Mouse (Mus musculus): Measurements from ENCODE around the gene Col24a1.
"Not testable (repeated sequence)": the region's sequence is repeated elsewhere in the genome, so short reads cannot be mapped to it uniquely, and the experiment has no call there.

Col24a1 gene

GRCm38 (mm10) chr3:145356865-145357487 is 64.7 kb downstream of the Col24a1 start:
- no peak for DNase-seq (ENCODE audit: low spot score)

DNA sequence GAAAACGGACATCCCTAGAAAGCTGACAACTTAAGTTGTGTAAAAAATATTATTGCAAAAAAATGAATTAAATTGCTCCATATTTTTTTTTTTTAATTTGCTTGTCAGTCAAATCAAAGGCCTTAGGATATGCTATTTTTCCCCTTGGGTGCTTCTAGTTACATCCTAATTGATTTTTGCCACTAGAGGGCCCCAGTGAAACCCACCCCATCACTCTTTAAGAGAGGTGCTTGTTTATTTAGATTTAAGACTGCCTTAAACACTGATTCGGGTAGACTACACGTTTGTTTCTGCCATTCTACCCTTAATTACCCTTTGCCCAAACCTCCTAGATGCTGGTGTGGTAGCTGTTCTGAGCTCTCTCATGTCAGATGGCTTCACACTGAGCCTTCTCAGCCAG is 73.0 kb downstream of the Col24a1 start:
- no peak for DNase-seq (ENCODE audit: low spot score)

DNA sequence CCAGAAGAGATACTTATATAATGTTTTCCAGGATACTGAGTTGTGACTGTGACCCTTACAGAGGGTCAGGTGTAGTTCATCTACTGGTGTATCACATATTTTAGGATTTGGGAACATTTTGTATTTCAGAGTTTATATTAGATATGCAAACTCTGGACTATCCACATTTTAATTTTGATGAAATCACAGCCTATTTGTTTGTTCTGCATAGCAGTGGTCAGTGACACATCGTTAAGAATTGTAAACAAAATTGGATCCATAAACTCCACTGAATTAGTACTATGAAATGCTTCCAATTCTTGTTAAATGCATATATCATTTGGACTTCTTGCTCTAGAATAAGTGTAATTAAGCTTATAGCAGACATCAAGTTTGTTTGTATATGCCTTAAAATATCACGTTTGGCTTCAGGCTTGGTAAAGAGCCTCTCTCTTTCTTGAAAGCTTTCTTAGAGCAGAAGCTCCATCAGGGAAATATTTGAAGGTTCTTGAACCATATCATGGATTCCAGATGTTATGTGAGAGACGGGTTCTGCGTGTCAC is 75.0 kb downstream of the Col24a1 start:
- DNase-seq (ENCODE audit: low spot score): no peak

DNA sequence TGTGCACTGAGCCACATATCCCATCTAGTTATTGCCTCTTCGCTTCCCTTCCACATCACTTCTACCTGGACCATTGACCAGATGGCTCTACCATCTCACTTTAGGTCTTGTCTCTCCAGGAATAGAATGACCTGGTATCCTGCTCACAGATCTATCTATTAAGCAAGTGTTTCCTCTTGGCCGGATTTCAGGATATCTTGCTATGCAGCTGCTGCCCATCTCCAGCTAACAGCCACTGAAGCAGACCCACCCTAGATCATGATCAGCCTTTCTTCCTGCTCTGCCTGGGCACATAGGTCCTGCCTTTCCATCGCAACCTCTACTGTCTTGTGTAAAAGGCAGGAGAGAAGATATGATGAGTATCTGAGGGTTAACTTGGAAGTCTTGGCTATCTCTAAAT is 84.0 kb downstream of the Col24a1 start:
- no peak for DNase-seq (ENCODE audit: low spot score)

GRCm38 (mm10) chr3:145383095-145383494 is 90.8 kb downstream of the Col24a1 start:
- DNase-seq (ENCODE audit: low spot score): no peak

DNA sequence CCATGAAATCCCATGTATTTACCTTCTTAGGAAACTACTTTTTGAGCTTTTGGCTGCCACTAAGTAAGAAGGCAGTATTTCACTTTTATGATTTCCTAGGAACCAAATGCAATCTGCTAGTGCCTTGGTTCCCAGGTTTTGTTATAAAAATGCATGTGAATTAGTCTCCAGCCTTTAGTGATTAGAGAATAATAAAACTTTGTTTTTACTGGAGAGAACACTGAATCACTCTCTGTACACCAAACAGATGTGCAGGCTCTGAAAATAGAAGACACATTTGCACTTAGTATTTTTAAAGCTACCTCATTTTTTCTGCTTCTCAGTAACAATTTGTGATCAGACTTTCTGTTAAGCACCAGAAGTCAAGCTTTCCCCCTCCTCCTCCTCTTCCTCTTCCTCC is 94.2 kb downstream of the Col24a1 start:
- DNase-seq (ENCODE audit: low spot score): no peak

- DNase-seq (ENCODE audit: low spot score): no peak
Observed at GRCm38 (mm10) chr3:145390681-145391080, 98.4 kb downstream of the Col24a1 start.

- DNase-seq (ENCODE audit: low spot score): no peak
Observed at GRCm38 (mm10) chr3:145391986-145392659, 99.9 kb downstream of the Col24a1 start.

GRCm38 (mm10) chr3:145399173-145399572 is 106.9 kb downstream of the Col24a1 start:
- DNase-seq (ENCODE audit: low spot score): no peak

DNA sequence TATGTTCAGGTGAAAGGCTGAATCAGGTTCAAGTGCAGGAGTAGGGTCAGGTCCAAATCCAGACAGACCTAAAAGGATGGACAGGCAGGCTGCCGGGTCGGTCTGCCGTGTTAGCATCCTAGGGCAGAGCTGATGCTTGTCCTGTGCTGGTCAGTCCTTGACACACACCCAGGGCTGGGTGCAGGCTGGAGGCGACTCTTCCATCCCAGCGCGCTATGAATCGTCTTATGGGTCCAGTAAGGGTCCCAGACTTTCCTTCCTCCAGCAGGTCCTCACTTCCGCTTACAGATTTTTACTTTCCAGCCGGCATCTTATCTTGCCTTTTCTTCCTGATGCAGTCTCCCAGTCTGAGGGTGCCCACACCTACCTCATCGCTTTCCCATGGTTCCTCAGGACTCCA is 110.0 kb downstream of the Col24a1 start:
- no peak for DNase-seq (ENCODE audit: low spot score)

GRCm38 (mm10) chr3:145402994-145403393 is 110.7 kb downstream of the Col24a1 start:
- DNase-seq (ENCODE audit: low spot score): no peak

DNA sequence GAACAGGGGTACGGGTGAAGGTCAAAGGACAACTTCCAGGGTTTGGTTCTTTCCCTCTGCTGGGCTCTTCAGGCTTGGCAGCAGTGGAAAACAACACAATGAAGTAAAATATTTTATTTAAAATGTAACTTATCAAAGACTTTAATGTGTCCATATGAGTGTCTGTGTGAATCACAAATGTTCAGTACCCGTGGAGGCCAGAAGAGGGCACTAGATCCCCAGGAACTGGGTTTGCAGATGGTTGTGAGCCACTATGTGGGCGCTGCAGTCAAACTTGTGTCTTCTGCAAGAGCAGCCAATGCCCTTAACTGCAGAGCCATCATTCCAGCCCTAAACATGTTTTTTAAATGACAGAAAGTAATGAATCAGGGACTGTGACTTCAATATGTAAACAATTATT is 115.8 kb downstream of the Col24a1 start:
- DNase-seq (ENCODE audit: low spot score): no peak

DNA sequence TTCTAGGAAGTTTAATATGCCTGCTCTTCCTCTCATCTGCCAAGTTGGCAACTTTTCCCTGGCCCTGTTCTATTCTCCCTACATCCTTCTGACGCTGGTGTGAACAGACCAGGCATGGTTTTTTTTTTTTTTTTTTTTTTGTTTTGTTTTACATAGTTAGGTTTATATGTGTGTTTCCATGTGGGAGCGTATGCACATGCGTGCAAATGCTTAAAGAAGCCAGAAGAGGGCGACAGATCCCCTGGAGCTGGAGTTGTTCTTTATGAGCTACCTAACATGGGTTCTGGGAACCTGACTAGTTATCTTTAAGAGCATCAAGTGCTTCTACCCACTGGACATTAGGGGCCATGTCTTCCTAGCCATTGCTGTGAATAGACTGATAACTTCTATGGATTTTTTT is 119.9 kb downstream of the Col24a1 start:
- DNase-seq (ENCODE audit: low spot score): no peak

- DNase-seq (ENCODE audit: low spot score): no peak
Observed at GRCm38 (mm10) chr3:145414362-145414761, 122.1 kb downstream of the Col24a1 start.

DNA sequence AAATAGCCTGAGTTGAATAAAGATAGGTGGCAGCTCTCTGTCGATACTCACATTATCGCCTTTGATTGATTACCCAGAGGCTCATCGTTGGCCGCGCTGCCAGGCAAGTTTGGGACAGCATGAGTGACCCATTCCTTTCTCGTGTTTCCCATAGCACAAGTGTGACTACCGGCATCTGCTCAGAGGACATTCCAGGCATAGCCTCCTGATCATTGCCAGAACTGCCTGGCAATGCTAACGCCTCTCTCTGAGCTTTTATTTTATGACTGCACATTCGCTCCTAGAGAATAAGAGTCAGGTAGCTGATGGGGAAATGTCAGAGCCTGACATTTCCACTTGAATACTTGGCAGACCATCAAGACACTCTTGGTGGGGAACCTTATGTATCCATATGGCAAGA is 125.5 kb downstream of the Col24a1 start:
- no peak for DNase-seq (ENCODE audit: low spot score)

DNA sequence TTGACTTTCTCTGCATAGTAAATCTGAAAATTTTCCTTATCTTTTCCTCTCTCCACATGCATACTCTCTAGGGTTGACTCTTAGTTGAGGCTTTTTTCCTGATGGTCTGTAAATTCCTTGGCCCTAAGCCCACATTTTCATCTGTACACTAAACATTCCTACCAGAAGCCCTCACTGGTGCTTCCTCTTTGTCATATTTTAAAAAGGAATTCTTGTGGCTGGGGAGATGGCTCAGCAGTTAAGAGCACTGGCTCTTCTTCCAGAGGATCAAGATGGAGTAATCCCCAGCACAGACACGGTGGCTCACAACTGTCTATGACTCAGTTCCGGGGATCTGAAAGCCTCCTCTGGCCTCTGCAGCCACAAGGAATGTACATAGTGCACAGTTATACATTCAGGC is 128.1 kb downstream of the Col24a1 start:
- DNase-seq (ENCODE audit: low spot score): no peak

DNA sequence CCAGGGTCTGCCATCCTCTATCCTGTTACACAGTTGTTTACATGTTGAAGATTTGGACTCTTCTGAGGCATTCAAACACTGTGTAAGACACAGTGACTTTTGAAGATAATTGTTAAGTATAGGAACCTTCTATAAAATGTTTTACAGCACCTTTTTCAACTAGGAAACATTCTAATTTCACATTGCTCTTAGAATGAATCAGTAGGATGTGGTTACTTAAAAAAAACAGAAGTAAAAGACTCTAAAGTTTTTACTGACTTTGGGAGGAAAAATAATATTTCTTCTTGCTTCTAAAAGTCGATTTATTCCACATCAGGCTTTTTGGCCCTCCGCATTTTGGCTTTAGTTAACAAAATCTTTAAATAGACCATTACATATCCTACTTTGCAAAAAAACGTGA is 129.8 kb downstream of the Col24a1 start:
- no peak for DNase-seq (ENCODE audit: low spot score)

DNA sequence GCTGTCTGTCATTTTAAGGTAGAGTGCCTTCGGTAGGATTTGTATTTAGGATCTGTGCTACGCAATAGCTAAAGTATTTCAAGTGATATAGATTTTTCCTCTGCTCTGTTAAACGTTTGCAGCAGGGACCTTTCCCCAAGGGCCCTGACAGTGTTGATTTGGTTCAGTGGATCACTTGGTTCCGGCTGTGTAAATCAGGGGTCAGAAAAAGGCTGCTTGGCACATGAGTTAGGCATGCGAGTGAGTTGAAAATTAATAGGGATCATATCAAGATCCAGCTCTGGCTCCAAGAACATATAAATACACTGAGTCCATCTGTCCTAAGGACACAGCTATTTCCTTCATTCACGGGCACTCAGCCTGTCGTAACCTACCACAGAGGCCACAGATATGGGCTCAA is 146.1 kb downstream of the Col24a1 start:
- DNase-seq (ENCODE audit: low spot score): no peak

- no peak for DNase-seq (ENCODE audit: low spot score)
Observed at GRCm38 (mm10) chr3:145439086-145439485, 146.8 kb downstream of the Col24a1 start.

DNA sequence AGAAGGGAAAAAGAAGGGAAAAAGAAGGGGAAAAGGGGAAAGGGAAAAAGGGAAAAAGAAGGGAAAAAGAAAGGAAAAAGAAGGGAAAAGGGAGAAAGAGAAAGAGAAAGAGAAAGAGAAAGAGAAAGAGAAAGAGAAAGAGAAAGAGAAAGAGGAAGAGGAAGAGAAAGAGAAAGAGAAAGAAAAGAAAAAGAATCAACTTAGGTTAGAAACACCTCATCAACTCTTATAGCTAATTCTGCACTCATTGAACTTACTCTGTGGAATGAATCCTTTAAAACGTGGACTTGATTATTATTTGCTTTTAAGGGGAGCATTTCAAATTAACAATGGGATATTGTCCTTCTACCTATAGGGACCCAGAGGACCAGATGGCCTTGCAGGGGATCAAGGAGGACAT is 148.7 kb downstream of the Col24a1 start:
- DNase-seq (ENCODE audit: low spot score): no peak

- DNase-seq (ENCODE audit: low spot score): no peak
Observed at GRCm38 (mm10) chr3:145442268-145442667, 150.0 kb downstream of the Col24a1 start.

- DNase-seq (ENCODE audit: low spot score): not testable (repeated sequence)
Observed at GRCm38 (mm10) chr3:145443167-145443566, 150.9 kb downstream of the Col24a1 start.

DNA sequence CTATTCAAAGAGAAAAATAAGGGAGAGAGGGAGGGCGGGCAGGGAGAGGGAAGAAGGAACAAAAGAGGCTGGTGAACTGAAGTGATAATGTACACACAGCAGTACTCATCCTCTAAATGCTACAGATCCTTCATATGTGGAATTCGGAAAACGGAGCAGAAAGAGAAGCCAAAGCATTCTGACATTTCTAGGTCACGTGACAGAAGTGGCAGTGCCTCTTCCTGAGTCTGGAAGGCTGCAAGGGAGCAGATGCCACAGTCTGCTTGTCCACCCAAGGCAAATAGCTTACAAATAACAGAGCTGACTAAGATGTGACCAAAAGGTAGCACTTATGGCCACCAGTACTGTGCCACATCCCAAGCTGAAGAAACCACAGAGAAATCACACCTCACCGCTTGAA is 164.8 kb downstream of the Col24a1 start:
- DNase-seq (ENCODE audit: low spot score): no peak

GRCm38 (mm10) chr3:145462351-145462750 is 170.1 kb downstream of the Col24a1 start:
- DNase-seq (ENCODE audit: low spot score): no peak
